Mouse (Mus musculus) heart, postnatal 10 days (tissue): ENCODE results near the gene Gart. TPM values are rescaled to one million over a fixed set of nuclear protein-coding genes. Genes with fewer than 3 reads are reported as not detected.
A peak's percentile ranks its signal among the peaks of the same experiment; 100 is the strongest.

Source experiments
- DNase-seq, 2 experiments: peaks; one replicate each; pipeline ENCODE4 v3.0.0; 2021
- intact Hi-C: fragments of 180-260 bp; cut with DNase I; formaldehyde crosslinking; loops from one replicate; pipeline ENCODE4 v1.15.1; 2025
- total RNA-seq, 2 experiments: library from RNA; stranded (reverse); gene quantifications; 2 replicates each; pipeline ENCODE4 v1.2.3; 2021

Gene Gart
- total RNA-seq, 2 experiments from 2014 or later = 56.2 to 63.4 TPM

DNA sequence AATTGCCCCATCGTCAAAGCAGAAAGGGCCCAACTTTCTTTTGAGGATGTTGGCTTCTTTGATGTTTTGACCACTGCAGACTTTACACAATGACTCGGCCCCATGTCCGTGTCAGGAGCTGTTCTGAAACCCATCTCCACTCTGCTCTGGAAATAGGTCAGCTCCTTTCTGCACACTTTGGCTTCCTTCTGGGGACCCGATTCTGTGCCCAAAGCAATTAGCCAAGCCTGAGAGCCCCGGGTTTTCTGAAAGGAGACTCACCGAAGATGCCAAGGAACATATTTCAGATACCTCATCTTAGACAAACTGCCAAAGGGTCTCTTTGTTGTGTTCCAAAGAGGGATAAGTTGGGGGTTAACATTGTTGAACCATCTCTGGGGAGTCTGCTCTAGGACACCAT lies 32.2 kb downstream of the Gart start:
- intact Hi-C loops = no loop called here
- DNase-seq = no peak

- no peak for DNase-seq
- intact Hi-C loops = no loop called here
Measured at GRCm38 (mm10) chr16:91612525-91612924, 34.2 kb downstream of the Gart start.

DNA sequence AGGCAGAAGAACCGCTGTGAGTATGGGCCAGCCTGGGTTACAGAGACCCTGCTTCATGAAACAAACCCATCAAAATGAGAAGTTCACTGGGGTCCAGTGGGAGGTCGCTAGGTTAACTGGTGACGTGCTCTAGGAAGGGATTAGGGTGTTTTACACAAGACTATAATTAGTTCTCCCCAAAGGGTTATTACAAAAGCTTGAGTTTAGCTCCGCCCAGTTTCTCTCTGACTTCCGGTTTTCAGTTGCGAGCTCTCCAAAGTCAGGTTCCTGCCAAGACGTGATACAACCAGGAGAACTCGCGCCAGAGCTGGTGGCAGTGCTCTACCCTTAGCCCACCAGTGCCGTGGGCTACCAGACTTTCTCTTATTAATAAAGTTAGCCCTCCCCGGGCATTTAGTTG lies 35.5 kb downstream of the Gart start:
- peak; percentile 24 to 36 for DNase-seq
- intact Hi-C loops = no loop called here

- DNase-seq = peak; percentile 80 to 81
- intact Hi-C loops = no loop called here
Measured at GRCm38 (mm10) chr16:91609501-91610245, 37.1 kb downstream of the Gart start.

- no peak for DNase-seq
- intact Hi-C loops = no loop called here
Measured at GRCm38 (mm10) chr16:91606958-91607357, 39.8 kb downstream of the Gart start.

DNA sequence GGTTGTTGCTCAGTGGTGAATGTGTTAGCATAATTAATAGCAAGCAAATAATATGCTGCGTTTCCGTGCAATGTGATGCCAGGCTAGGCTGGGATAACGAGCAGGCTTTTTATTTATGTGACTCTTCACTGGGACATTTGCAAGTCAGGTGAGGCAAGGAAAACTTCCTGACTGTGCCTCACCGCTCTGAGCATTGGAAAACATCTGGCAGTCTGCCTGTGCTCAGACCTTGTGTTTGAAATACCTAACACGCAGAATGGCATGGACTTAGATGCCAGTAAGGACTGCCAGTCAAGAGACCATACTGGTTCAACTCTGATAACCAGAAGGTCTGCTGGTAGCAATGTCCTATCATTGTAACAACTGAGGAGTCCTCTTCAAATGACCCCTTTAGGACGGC lies 41.6 kb downstream of the Gart start:
- DNase-seq = peak; percentile 57 to 67
- intact Hi-C loops = no loop called here

DNA sequence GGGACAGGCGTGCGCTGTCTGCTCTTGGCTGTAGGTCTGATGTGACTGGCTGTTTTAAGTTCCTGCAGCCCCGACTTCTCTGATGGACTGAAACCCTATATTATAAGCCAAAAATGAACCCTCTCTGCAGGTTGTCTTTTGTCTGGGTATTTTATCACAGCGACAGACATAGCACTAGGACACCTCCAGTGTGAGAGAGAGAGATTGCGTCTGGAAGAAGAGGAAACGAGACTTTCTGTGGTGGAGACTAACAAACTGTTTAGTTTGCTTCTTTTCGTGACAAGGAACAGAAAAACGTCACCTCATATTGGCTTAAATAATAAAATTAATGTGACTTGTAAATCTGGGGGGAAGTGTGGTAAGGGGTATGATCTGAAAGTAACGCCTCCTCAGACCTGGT lies 45.1 kb downstream of the Gart start:
- DNase-seq = no peak
- intact Hi-C loops = no loop called here

DNA sequence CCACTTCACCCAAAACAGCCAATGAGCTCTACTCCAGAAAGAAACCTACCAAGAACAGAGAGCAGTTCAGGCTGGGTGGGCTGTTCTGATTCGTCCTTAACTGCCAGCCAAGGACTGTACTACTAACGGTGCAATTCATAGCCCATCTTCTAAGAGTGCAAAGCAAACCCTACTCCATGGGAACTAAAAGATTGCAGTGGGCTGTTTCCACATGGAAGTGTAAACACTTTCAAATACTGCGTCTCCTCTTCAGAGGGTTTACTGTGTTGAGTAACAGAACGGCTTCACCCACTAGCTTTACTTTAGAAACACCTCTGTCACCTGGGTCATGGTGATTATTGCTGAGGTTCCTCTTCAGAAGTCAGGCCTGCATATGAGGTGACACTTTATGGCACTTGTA lies 45.7 kb downstream of the Gart start:
- DNase-seq = no peak
- intact Hi-C loops = no loop called here

GRCm38 (mm10) chr16:91599242-91599641 lies 47.5 kb downstream of the Gart start:
- DNase-seq = no peak
- intact Hi-C loops = loop anchor here (5.0 kb wide), 1 partner anchor 48 kb away; the partner anchor contains the start of genes Gart and Son

DNA sequence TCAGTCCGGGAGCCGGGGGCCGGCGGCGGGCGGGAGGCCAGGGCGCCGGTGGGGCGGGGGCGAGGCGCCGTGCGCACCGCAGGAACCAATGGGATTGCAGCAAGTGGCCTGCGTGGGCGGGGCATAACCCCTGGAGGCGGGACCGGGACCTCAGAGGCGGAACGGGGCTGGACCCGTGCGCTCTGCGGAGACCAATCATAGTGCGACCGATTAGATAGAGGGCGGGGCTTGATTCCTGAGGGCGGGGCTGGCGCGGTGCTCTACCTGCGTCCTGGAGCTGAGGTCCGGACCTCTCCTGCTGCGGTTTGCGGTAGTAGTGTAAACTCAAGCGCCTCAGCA lies 49.1 kb downstream of the Gart start, which contains the start of gene Tmem50b:
Tmem50b (minus strand) TSS at position 129 of the 339 bp plus-strand sequence.
- intact Hi-C loops = loop anchor here (5.0 kb wide), 1 partner anchor 50 kb away; the partner anchor contains the start of genes Gart and Son
- DNase-seq = peak; percentile 99

DNA sequence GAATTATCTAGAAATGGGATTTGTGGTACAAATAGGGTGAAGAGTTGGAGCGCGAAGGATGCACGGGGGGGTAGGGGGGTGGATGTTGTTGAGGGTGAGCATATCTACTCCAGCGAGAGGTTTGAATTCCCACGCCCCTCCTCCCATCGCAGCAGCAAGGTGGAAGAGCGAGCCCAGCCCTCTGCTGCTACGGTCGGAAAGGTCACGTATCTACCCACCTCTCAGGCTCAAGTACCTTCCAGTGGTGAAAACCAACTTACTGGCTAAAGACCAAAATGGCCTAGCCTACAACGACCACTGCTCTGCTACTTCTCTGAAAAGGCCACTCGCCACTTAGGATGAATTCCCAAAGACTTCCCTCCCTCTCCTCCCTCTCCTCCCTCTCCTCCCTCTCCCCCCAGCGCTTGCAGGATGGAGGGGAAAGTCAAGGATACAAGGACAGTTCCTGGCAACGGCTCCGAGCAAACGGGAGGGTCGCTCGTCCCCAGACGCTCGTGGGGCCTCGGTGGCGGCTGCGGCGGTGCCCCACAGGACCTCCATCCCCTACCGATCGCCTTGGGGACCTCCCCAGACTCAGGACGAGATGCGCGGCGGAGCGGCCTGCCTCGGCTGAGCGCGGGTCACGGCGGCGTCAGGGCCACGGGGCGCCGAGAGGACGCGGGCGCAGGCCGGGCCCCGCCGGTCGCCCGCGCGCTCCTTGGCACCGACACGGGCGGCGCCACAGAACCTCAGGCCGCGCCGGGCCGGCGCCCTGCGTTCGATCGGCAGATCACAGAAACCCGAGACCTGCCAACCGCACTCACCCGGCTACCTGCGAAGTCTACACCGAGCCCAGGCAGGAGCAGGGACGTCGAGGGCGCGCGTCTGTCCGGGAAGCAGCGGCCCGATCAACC lies 49.7 kb downstream of the Gart start:
- DNase-seq = no peak
- intact Hi-C loops = loop anchor here (5.0 kb wide), 1 partner anchor 50 kb away; the partner anchor contains the start of genes Gart and Son

GRCm38 (mm10) chr16:91596397-91596778 lies 50.4 kb downstream of the Gart start:
- intact Hi-C loops = loop anchor here (5.0 kb wide), 1 partner anchor 51 kb away; the partner anchor contains the start of genes Gart and Son
- DNase-seq = no peak

GRCm38 (mm10) chr16:91595076-91595475 lies 51.7 kb downstream of the Gart start:
- intact Hi-C loops = loop anchor here (5.0 kb wide), 1 partner anchor 52 kb away; the partner anchor contains the start of genes Gart and Son
- peak; percentile 56 to 63 for DNase-seq

GRCm38 (mm10) chr16:91593262-91593661 lies 53.5 kb downstream of the Gart start:
- intact Hi-C loops = no loop called here
- no peak for DNase-seq

- intact Hi-C loops = no loop called here
- no peak for DNase-seq
Measured at GRCm38 (mm10) chr16:91592162-91592561, 54.6 kb downstream of the Gart start.

DNA sequence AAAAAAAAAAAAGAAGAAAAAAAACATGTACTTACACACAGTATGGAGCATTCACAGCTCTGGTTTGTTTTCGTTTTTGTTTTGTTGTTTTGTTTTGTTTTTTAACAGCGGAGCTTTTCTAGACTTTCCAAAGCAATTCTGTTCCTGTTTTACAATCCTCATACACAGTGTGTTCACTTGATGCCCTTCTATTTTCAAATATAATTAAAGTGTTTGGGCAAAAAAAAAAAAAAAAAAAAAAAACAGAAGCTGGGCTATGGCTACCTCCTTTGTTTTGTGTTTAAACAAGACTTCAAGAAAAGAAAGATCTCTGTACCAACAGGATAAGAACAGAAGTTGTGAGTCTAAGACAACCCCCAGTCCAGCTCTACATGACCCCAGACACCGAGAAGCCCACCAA lies 58.0 kb downstream of the Gart start:
- intact Hi-C loops = no loop called here
- DNase-seq = no peak

GRCm38 (mm10) chr16:91587730-91588453 lies 58.9 kb downstream of the Gart start:
- intact Hi-C loops = no loop called here
- DNase-seq = no peak

- intact Hi-C loops = no loop called here
- DNase-seq = no peak
Measured at GRCm38 (mm10) chr16:91586244-91586643, 60.5 kb downstream of the Gart start.

DNA sequence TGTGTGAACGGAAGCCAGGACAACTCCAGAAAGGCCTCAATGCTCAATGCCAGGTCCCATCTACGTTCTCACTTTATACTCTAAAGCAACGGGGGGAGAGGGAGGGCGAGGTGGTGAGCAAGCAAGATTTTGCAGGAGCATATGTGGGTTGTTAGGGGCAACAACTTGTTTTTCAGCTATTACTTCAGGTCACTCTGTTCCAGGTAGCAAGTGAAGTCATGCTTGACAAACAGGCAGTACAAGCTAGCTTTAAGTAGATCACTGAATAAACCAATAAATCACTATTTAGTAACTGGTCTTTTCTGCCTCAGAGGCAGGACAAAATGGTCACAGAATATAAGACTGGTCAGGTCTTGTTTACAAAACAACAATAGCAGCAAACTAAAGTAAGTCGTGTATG lies 61.1 kb downstream of the Gart start:
- no peak for DNase-seq
- intact Hi-C loops = no loop called here

GRCm38 (mm10) chr16:91582307-91582706 lies 64.4 kb downstream of the Gart start:
- DNase-seq = peak in 1 of 2 experiments; percentile 62
- intact Hi-C loops = loop anchor here (5.0 kb wide), 1 partner anchor 70 kb away; no protein-coding TSS in a partner anchor
